Mouse (Mus musculus): ENCODE data around the gene Slc38a2. TPM values are rescaled to one million over a fixed set of nuclear protein-coding genes. Genes with fewer than 3 reads are reported as not detected.

The Slc38a2 gene
- polyA plus RNA-seq, 1 experiment from 2014 or later, result 190 TPM

- 50% methylated on average over 1 of the region's 1 CpGs for WGBS
- no peak overlapping the region for H3K27ac ChIP-seq (ENCODE audit: low read length)
Measured at GRCm38 (mm10) chr15:96674089-96674488, 25.4 kb downstream of the Slc38a2 start.

GRCm38 (mm10) chr15:96669721-96670120 is 29.8 kb downstream of the Slc38a2 start:
- 69% methylated on average over 6 of the region's 6 CpGs for WGBS
- no peak overlapping the region for H3K27ac ChIP-seq (ENCODE audit: low read length)
- no peaks in the 10 kb centered on the region for H3K27me3 ChIP-seq (ENCODE audit: control insufficient read depth, insufficient read depth, low read length)
- no peak overlapping the region for H3K9ac ChIP-seq (ENCODE audit: low read length)
- no peak for ATAC-seq (replicated peaks; ENCODE audit: extremely low read depth, insufficient read depth, low FRiP score)
- H3K36me3 ChIP-seq (ENCODE audit: control insufficient read depth, insufficient read depth), result no peaks in the 10 kb centered on the region
- no peaks in the 10 kb centered on the region for H3K9me3 ChIP-seq (replicated peaks; ENCODE audit: control insufficient read depth, low read length)
- H3K4me3 ChIP-seq (ENCODE audit: low read length), result no peak overlapping the region
- H3K4me2 ChIP-seq (ENCODE audit: low read depth, low read length), result no peak overlapping the region
- H3K4me1 ChIP-seq (ENCODE audit: control insufficient read depth, insufficient read depth, low read length), result 0 out of 2 replicates have a peak, but pooled peaks cover 2% of the 10 kb centered on the region

More at GRCm38 (mm10) chr15:96674089-96674488, 25.4 kb downstream of the Slc38a2 start:
- Histone ChIP-seq H3K4me2 (ENCODE audit: low read depth, low read length) (no peak overlapping the region), H3K27me3 (ENCODE audit: control insufficient read depth, insufficient read depth, low read length) (no peaks in the 10 kb centered on the region), H3K9ac (ENCODE audit: low read length) (no peak overlapping the region), H3K9me3 (replicated peaks; ENCODE audit: control insufficient read depth, low read length) (no peaks in the 10 kb centered on the region), H3K4me3 (ENCODE audit: low read length) (no peak overlapping the region), H3K4me1 (ENCODE audit: control insufficient read depth, insufficient read depth, low read length) (peaks cover 11% of the 10 kb centered on the region; the same call in 1 of the 2 replicates), H3K36me3 (ENCODE audit: control insufficient read depth, insufficient read depth) (no peaks in the 10 kb centered on the region)
- ATAC-seq (replicated peaks; ENCODE audit: extremely low read depth, insufficient read depth, low FRiP score), result no peak

DNA sequence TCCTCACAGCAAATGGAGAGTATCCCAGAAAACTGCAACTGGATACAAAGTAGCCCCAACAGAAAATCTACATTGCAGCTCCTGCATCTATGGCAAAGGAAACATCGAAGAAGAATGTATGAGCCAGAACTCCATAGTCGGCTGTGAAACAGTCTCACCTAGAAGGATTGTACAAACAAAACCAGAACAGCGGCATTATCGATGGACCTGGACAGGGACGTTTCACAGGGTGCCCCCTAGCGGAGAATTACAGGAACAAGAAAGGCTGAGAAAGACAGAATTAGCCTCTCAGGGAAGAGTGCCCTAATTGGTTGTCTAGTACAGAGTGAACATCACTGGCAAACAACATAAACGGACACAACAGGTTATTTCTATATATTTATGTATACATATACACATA is 32.9 kb downstream of the Slc38a2 start:
- Histone ChIP-seq H3K9ac (ENCODE audit: low read length) (no peak overlapping the region), H3K4me2 (ENCODE audit: low read depth, low read length) (peak overlapping the region; percentile 60), H3K4me3 (ENCODE audit: low read length) (peak overlapping the region; percentile 41), H3K27ac (ENCODE audit: low read length) (no peak overlapping the region), H3K36me3 (ENCODE audit: control insufficient read depth, insufficient read depth) (no peaks in the 10 kb centered on the region), H3K4me1 (ENCODE audit: control insufficient read depth, insufficient read depth, low read length) (0 out of 2 replicates have a peak, but pooled peaks cover 2% of the 10 kb centered on the region), H3K9me3 (replicated peaks; ENCODE audit: control insufficient read depth, low read length) (no peaks in the 10 kb centered on the region), H3K27me3 (ENCODE audit: control insufficient read depth, insufficient read depth, low read length) (no peaks in the 10 kb centered on the region)
- ATAC-seq (replicated peaks; ENCODE audit: extremely low read depth, insufficient read depth, low FRiP score), result no peak; the same call in 1 of the 2 replicates
- WGBS, result 5% methylated on average over 7 of the region's 7 CpGs

DNA sequence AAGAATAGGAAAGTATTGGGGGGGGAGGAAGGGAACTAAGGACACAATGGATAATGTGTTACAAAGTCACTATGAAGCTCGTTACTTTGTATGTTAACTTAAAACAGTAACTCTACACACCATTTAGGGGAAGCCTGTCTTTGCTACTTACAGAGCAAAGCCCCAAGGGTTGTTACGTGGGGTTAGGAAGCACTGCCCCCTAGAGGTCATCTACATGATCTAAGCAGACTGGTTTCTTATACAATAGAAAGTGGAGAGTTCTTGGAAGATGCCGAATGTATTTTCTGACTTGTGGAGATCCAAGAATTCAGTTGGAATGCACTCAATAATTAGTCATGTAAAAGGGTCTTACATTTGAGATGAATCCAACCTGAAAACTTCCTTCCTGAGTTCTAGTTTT is 33.6 kb downstream of the Slc38a2 start:
- Histone ChIP-seq H3K4me2 (ENCODE audit: low read depth, low read length) (peak overlapping the region; percentile 60), H3K9ac (ENCODE audit: low read length) (no peak overlapping the region), H3K4me3 (ENCODE audit: low read length) (0 out of 2 replicates have a peak overlapping the region, but pooled peaks have one; percentile 0), H3K27ac (ENCODE audit: low read length) (no peak overlapping the region), H3K27me3 (ENCODE audit: control insufficient read depth, insufficient read depth, low read length) (no peaks in the 10 kb centered on the region), H3K36me3 (ENCODE audit: control insufficient read depth, insufficient read depth) (no peaks in the 10 kb centered on the region), H3K4me1 (ENCODE audit: control insufficient read depth, insufficient read depth, low read length) (peaks cover 4% of the 10 kb centered on the region), H3K9me3 (replicated peaks; ENCODE audit: control insufficient read depth, low read length) (no peaks in the 10 kb centered on the region)
- peak; percentile 87 for ATAC-seq (replicated peaks; ENCODE audit: extremely low read depth, insufficient read depth, low FRiP score)
- 7% methylated on average over 3 of the region's 3 CpGs for WGBS

DNA sequence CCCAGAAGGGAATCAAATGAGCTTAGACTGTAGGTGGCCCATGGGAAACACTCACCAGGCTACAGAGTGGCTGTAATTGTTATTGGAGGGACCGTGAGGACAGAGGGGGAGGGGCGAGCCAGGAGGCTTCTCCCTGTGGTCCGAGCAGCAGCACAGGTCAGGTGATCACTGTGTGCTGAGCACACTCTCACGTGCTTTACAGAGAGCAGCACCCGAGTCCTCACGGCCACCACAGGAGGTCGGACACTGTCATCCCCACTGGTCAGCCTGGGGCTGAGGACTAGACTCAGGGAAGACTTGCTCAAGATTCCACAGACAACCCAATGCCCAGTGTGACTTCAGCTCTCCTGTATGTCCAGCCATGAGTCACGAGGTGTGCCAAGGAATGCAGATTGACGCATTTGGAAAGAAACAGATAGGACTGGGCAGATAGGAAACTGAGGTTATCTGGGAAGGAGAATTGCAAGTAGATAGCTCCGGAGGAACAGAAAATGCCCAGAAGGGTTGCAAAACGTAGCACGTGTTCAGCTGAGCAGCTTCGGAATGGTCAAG is 38.9 kb downstream of the Slc38a2 start:
- no peaks in the 10 kb centered on the region for H3K36me3 ChIP-seq (ENCODE audit: control insufficient read depth, insufficient read depth)
- H3K4me3 ChIP-seq (ENCODE audit: low read length), result no peak overlapping the region
- H3K27ac ChIP-seq (ENCODE audit: low read length), result no peak overlapping the region
- H3K4me2 ChIP-seq (ENCODE audit: low read depth, low read length), result peak overlapping the region; percentile 42; the same call in 1 of the 2 replicates
- ATAC-seq (replicated peaks; ENCODE audit: extremely low read depth, insufficient read depth, low FRiP score), result peak; percentile 54; the same call in 1 of the 2 replicates
- H3K9ac ChIP-seq (ENCODE audit: low read length), result no peak overlapping the region
- H3K4me1 ChIP-seq (ENCODE audit: control insufficient read depth, insufficient read depth, low read length), result peaks cover 13% of the 10 kb centered on the region
- WGBS, result 20% methylated on average over 13 of the region's 13 CpGs
- H3K27me3 ChIP-seq (ENCODE audit: control insufficient read depth, insufficient read depth, low read length), result no peaks in the 10 kb centered on the region
- H3K9me3 ChIP-seq (replicated peaks; ENCODE audit: control insufficient read depth, low read length), result no peaks in the 10 kb centered on the region

DNA sequence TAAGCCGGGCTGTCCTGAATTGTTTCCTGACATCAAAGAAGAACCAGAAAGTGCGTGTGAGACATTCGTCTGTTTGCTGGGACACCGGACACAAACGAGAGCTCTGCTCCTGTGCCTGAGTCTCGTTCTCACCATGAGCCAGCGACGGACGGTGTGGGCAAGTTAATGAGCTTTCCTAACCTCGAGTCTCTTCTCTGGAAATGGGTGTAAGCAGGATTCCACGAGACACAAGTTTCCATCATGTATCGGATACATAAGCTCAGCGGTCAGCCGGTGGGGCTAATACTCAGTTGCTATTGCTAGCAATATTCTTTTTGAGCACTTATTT is 41.3 kb downstream of the Slc38a2 start:
- no peak for ATAC-seq (replicated peaks; ENCODE audit: extremely low read depth, insufficient read depth, low FRiP score)
- no peaks in the 10 kb centered on the region for H3K9me3 ChIP-seq (replicated peaks; ENCODE audit: control insufficient read depth, low read length)
- 45% methylated on average over 14 of the region's 14 CpGs for WGBS

GRCm38 (mm10) chr15:96657576-96658274 is 41.8 kb downstream of the Slc38a2 start:
- Histone ChIP-seq H3K27ac (ENCODE audit: low read length) (no peak overlapping the region), H3K9me3 (replicated peaks; ENCODE audit: control insufficient read depth, low read length) (no peaks in the 10 kb centered on the region), H3K36me3 (ENCODE audit: control insufficient read depth, insufficient read depth) (no peaks in the 10 kb centered on the region), H3K4me3 (ENCODE audit: low read length) (no peak overlapping the region), H3K27me3 (ENCODE audit: control insufficient read depth, insufficient read depth, low read length) (no peaks in the 10 kb centered on the region), H3K4me1 (ENCODE audit: control insufficient read depth, insufficient read depth, low read length) (peaks cover 13% of the 10 kb centered on the region), H3K9ac (ENCODE audit: low read length) (no peak overlapping the region), H3K4me2 (ENCODE audit: low read depth, low read length) (peak overlapping the region; percentile 39; the same call in 1 of the 2 replicates)
- 42% methylated on average over 17 of the region's 17 CpGs for WGBS
- no peak for ATAC-seq (replicated peaks; ENCODE audit: extremely low read depth, insufficient read depth, low FRiP score)

More for the DNA sequence above, 41.3 kb downstream of the Slc38a2 start:
- no peak overlapping the region for H3K9ac ChIP-seq (ENCODE audit: low read length)
- H3K36me3 ChIP-seq (ENCODE audit: control insufficient read depth, insufficient read depth), result no peaks in the 10 kb centered on the region
- H3K4me3 ChIP-seq (ENCODE audit: low read length), result no peak overlapping the region
- no peaks in the 10 kb centered on the region for H3K27me3 ChIP-seq (ENCODE audit: control insufficient read depth, insufficient read depth, low read length)
- no peak overlapping the region for H3K27ac ChIP-seq (ENCODE audit: low read length)
- peaks cover 13% of the 10 kb centered on the region for H3K4me1 ChIP-seq (ENCODE audit: control insufficient read depth, insufficient read depth, low read length)
- H3K4me2 ChIP-seq (ENCODE audit: low read depth, low read length), result peak overlapping the region; percentile 39; the same call in 1 of the 2 replicates

DNA sequence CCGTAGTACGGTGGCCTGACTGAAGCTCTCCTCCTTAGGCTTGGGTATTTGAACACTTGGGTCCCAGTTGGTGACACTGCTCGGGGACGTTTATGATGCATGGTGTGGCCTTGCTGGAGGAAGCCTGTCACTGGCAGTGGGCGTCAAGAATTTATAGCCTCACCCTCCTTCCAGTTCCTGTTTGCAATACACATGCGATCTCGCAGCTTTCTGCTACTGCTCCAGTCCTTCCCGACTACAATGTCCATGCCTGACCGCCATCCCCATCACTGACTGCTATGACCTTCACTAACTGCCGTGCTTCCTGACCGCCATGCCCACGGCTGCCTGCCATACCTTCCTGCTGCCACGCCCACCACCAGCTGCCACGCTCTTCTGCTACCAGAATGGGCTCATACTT is 44.0 kb downstream of the Slc38a2 start:
- 81% methylated on average over 14 of the region's 14 CpGs for WGBS
- Histone ChIP-seq H3K4me3 (ENCODE audit: low read length) (no peak overlapping the region), H3K36me3 (ENCODE audit: control insufficient read depth, insufficient read depth) (no peaks in the 10 kb centered on the region), H3K4me2 (ENCODE audit: low read depth, low read length) (peak overlapping the region; percentile 1; the same call in 1 of the 2 replicates), H3K4me1 (ENCODE audit: control insufficient read depth, insufficient read depth, low read length) (peaks cover 8% of the 10 kb centered on the region), H3K27ac (ENCODE audit: low read length) (peak overlapping the region; percentile 37; the same call in 1 of the 2 replicates), H3K9me3 (replicated peaks; ENCODE audit: control insufficient read depth, low read length) (no peaks in the 10 kb centered on the region), H3K27me3 (ENCODE audit: control insufficient read depth, insufficient read depth, low read length) (no peaks in the 10 kb centered on the region), H3K9ac (ENCODE audit: low read length) (no peak overlapping the region)
- no peak for ATAC-seq (replicated peaks; ENCODE audit: extremely low read depth, insufficient read depth, low FRiP score)

DNA sequence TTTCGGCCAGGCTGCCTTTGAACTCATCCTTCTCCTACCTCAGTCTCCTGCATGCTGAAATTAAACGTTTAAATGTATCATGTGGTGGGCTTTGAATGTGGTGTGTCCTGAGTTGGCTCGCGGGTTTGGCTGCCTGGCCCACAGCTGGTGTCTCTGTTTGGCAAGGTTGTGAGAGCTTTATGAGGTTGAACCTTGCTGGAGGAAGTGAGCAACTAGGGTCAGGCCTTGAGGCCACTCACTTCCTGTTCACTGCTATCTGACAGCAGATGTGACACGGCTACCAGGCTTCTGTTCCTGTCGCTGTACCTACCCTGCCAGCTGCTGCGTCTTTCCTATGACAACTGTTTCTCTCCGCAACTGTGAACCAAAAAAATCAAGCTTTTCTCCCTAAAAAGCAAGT is 44.8 kb downstream of the Slc38a2 start:
- Histone ChIP-seq H3K9ac (ENCODE audit: low read length) (no peak overlapping the region), H3K36me3 (ENCODE audit: control insufficient read depth, insufficient read depth) (no peaks in the 10 kb centered on the region), H3K4me2 (ENCODE audit: low read depth, low read length) (no peak overlapping the region), H3K9me3 (replicated peaks; ENCODE audit: control insufficient read depth, low read length) (no peaks in the 10 kb centered on the region), H3K27me3 (ENCODE audit: control insufficient read depth, insufficient read depth, low read length) (no peaks in the 10 kb centered on the region), H3K4me3 (ENCODE audit: low read length) (no peak overlapping the region), H3K4me1 (ENCODE audit: control insufficient read depth, insufficient read depth, low read length) (peaks cover 5% of the 10 kb centered on the region), H3K27ac (ENCODE audit: low read length) (peak overlapping the region; percentile 57; the same call in 1 of the 2 replicates)
- ATAC-seq (replicated peaks; ENCODE audit: extremely low read depth, insufficient read depth, low FRiP score), result peak; percentile 63; the same call in 1 of the 2 replicates
- 55% methylated on average over 8 of the region's 8 CpGs for WGBS

Data from heart, embryonic 16.5 days (tissue).